Mouse (Mus musculus): ENCODE results near the gene H2al2a.
"Not testable (repeated sequence)": the region's sequence is repeated elsewhere in the genome, so short reads cannot be mapped to it uniquely, and the experiment has no call there.

Gene H2al2a

GRCm38 (mm10) chr2:17973868-17974440 is 22.8 kb downstream of the H2al2a start:
- no peaks in the 10 kb centered on the region; the same call in 1 of the 2 replicates for H3K27me3 ChIP-seq (ENCODE audit: control insufficient read depth, insufficient read depth, low read length, poor library complexity, severe bottlenecking)
- DNase-seq (ENCODE audit: low read depth, low spot score), result no peak
- no peaks in the 10 kb centered on the region for H3K36me3 ChIP-seq (ENCODE audit: control insufficient read depth, insufficient read depth, low read length, poor library complexity, severe bottlenecking)

DNA sequence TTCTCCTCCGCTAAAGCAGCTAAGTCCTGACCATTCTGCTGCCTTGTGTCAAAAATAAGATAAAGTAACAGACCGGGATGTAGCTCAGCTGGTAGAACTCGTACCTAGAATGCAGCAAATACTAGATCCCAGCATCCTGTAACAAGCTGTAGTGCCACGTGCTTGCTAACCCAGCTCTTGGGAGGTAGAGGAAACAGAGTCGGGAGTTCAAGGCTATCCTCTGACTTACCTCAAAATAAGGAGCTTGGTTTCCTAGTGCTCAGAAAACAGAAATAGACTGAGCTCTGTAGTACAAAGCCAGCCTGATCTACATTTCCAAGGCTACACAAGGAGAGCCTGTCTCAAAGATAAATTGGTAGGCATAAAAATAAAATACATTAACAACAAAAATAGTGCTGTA is 23.5 kb downstream of the H2al2a start:
- no peak for DNase-seq (ENCODE audit: low read depth, low spot score)
- no peaks in the 10 kb centered on the region for H3K36me3 ChIP-seq (ENCODE audit: control insufficient read depth, insufficient read depth, low read length, poor library complexity, severe bottlenecking)

DNA sequence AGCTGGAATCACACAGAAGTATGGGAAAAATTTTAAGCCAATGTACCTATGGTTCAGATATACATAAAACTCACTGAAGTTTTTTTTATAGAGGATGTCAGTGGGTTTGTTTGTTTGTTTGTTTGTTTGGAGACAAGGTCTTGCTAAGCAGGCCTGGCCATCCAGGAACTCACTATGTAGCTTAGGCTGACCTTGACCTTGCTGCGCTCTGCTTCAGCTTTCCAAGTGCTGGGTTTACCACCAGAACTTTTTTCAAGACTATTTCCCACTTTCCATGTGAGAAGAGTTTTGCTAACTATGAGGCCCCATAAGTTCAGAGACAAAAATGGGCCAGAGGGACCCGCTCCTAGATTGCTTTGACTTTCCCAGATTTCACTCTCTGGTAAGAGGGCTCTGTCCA is 23.9 kb downstream of the H2al2a start:
- DNase-seq (ENCODE audit: low read depth, low spot score), result no peak
- Histone ChIP-seq H3K27me3 (ENCODE audit: control insufficient read depth, insufficient read depth, low read length, poor library complexity, severe bottlenecking) (no peaks in the 10 kb centered on the region; the same call in 1 of the 2 replicates), H3K36me3 (ENCODE audit: control insufficient read depth, insufficient read depth, low read length, poor library complexity, severe bottlenecking) (no peaks in the 10 kb centered on the region)

More for the DNA sequence above, 23.5 kb downstream of the H2al2a start:
- no peaks in the 10 kb centered on the region; the same call in 1 of the 2 replicates for H3K27me3 ChIP-seq (ENCODE audit: control insufficient read depth, insufficient read depth, low read length, poor library complexity, severe bottlenecking)

GRCm38 (mm10) chr2:17971407-17971806 is 25.4 kb downstream of the H2al2a start:
- DNase-seq (ENCODE audit: low read depth, low spot score), result no peak
- H3K36me3 ChIP-seq (ENCODE audit: control insufficient read depth, insufficient read depth, low read length, poor library complexity, severe bottlenecking), result no peaks in the 10 kb centered on the region
- H3K27me3 ChIP-seq (ENCODE audit: control insufficient read depth, insufficient read depth, low read length, poor library complexity, severe bottlenecking), result no peaks in the 10 kb centered on the region; the same call in 1 of the 2 replicates

GRCm38 (mm10) chr2:17970662-17971061 is 26.1 kb downstream of the H2al2a start:
- no peaks in the 10 kb centered on the region for H3K36me3 ChIP-seq (ENCODE audit: control insufficient read depth, insufficient read depth, low read length, poor library complexity, severe bottlenecking)
- DNase-seq (ENCODE audit: low read depth, low spot score), result no peak
- H3K27me3 ChIP-seq (ENCODE audit: control insufficient read depth, insufficient read depth, low read length, poor library complexity, severe bottlenecking), result no peaks in the 10 kb centered on the region; the same call in 1 of the 2 replicates

- Histone ChIP-seq H3K36me3 (ENCODE audit: control insufficient read depth, insufficient read depth, low read length, poor library complexity, severe bottlenecking) (no peaks in the 10 kb centered on the region), H3K27me3 (ENCODE audit: control insufficient read depth, insufficient read depth, low read length, poor library complexity, severe bottlenecking) (no peaks in the 10 kb centered on the region; the same call in 1 of the 2 replicates)
- DNase-seq (ENCODE audit: low read depth, low spot score), result no peak
Measured at GRCm38 (mm10) chr2:17970187-17970586, 26.6 kb downstream of the H2al2a start.

DNA sequence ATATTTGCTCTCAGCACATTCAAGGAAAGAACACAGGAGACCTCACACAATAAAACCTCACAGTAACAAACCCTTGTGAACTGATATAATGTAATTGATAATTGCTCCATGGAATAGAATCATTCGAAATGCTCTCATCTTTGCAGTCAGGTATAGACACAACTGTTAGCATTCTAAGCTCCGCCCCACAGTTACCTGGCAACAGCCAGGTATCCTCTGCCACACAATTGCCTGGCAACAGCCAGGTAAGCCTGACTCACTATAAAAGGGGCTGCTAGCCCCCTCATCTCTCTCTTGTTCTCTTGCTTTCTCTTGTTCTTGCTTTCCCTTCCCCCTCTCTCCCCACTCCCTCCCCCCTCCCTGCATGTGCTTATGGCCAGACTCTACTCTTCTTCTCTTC is 28.2 kb downstream of the H2al2a start:
- no peaks in the 10 kb centered on the region; the same call in 1 of the 2 replicates for H3K27me3 ChIP-seq (ENCODE audit: control insufficient read depth, insufficient read depth, low read length, poor library complexity, severe bottlenecking)
- H3K36me3 ChIP-seq (ENCODE audit: control insufficient read depth, insufficient read depth, low read length, poor library complexity, severe bottlenecking), result no peaks in the 10 kb centered on the region
- no peak for DNase-seq (ENCODE audit: low read depth, low spot score)

- H3K27me3 ChIP-seq (ENCODE audit: control insufficient read depth, insufficient read depth, low read length, poor library complexity, severe bottlenecking); DNase-seq (ENCODE audit: low read depth, low spot score); H3K36me3 ChIP-seq (ENCODE audit: control insufficient read depth, insufficient read depth, low read length, poor library complexity, severe bottlenecking): not testable (repeated sequence)
Measured at GRCm38 (mm10) chr2:17968037-17968436, 28.7 kb downstream of the H2al2a start.

GRCm38 (mm10) chr2:17959501-17959900 is 37.3 kb downstream of the H2al2a start:
- no peak for DNase-seq (ENCODE audit: low read depth, low spot score)
- Histone ChIP-seq H3K36me3 (ENCODE audit: control insufficient read depth, insufficient read depth, low read length, poor library complexity, severe bottlenecking) (no peaks in the 10 kb centered on the region), H3K27me3 (ENCODE audit: control insufficient read depth, insufficient read depth, low read length, poor library complexity, severe bottlenecking) (no peaks in the 10 kb centered on the region)

DNA sequence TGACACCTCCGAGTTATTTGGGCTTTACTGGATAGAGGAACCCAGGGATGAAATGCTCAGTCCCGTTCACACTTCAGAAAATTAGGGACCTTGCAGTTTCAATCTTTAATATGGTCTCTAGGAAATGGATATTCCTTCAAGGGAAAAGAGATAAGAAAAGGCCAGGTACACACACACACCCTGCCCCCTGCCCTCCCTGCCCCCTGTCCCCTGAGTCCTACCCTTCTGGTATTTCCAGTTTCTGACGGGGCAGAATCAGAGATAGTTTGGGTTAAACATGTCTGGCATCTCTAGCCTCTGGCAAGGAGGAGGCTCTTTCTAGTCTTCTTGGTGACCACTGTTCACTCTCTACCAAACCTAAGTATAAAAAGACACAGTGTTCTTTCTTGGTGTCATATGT is 49.9 kb downstream of the H2al2a start:
- DNase-seq (ENCODE audit: low read depth, low spot score), result no peak
- Histone ChIP-seq H3K27me3 (ENCODE audit: control insufficient read depth, insufficient read depth, low read length, poor library complexity, severe bottlenecking) (no peaks in the 10 kb centered on the region), H3K36me3 (ENCODE audit: control insufficient read depth, insufficient read depth, low read length, poor library complexity, severe bottlenecking) (no peaks in the 10 kb centered on the region)

All from splenic B cell, adult 2 months (primary cell).